ENCODE assay signal across 8 mouse cellular contexts in genomic region chr10:121309801-121310510, GRCm38 (mm10). TPM values are rescaled to one million over a fixed set of nuclear protein-coding genes. Genes with fewer than 3 reads are reported as not detected.
DNase-seq lines count a peak whose midpoint lies in the region; ATAC-seq lines count a peak whose summit lies in the region.

No protein-coding gene starts in this region.

- H3K9me3 ChIP-seq in kidney, embryonic 16.5 days (ENCODE audit: low read length), result no peaks in the 10 kb centered on the region
- no peaks in the 10 kb centered on the region for H3K9me3 ChIP-seq in forebrain, embryonic 16.5 days (ENCODE audit: control insufficient read depth, low read length)
- H3K9me3 ChIP-seq in liver, embryonic 16.5 days (replicated peaks; ENCODE audit: control insufficient read depth, low read length), result no peaks in the 10 kb centered on the region

- H3K9ac ChIP-seq in kidney, embryonic 16.5 days (replicated peaks; ENCODE audit: low read length), result peak overlapping the region; percentile 54
- peak overlapping the region; percentile 69 for H3K9ac ChIP-seq in forebrain, embryonic 16.5 days (replicated peaks; ENCODE audit: low read depth, low read length)
- H3K9ac ChIP-seq in liver, embryonic 16.5 days (ENCODE audit: low read depth, low read length), result no peak overlapping the region

- H3K4me2 ChIP-seq in kidney, embryonic 16.5 days (replicated peaks; ENCODE audit: low read depth, low read length), result peak overlapping the region; percentile 98
- peak overlapping the region; percentile 79 for H3K4me2 ChIP-seq in forebrain, embryonic 16.5 days (ENCODE audit: low read length)
- peak overlapping the region; percentile 70 for H3K4me2 ChIP-seq in liver, embryonic 16.5 days (ENCODE audit: low read depth, low read length)

- DNase-seq in kidney, adult 8-10 months, result no peak
- no peak for DNase-seq in left cerebral cortex, adult 11 months (ENCODE audit: low spot score)
- DNase-seq in layer of hippocampus, adult 11-12 months (ENCODE audit: low spot score), result no peak
- DNase-seq in layer of hippocampus, postnatal 14 days (ENCODE audit: low spot score in 2 of 2), result no peak

- no peak overlapping the region for H3K27ac ChIP-seq in kidney, embryonic 16.5 days (ENCODE audit: low read length)
- H3K27ac ChIP-seq in brown adipose tissue, adult 24 weeks (replicated peaks; ENCODE audit: low read depth, low read length), result no peak overlapping the region
- H3K27ac ChIP-seq in forebrain, embryonic 16.5 days (ENCODE audit: low read length), result peak overlapping the region; percentile 93
- no peak overlapping the region for H3K27ac ChIP-seq in liver, embryonic 16.5 days (ENCODE audit: low read length)

- H3K36me3 ChIP-seq in kidney, embryonic 16.5 days (ENCODE audit: insufficient read depth, low read length), result no peaks in the 10 kb centered on the region
- H3K36me3 ChIP-seq in forebrain, embryonic 16.5 days (ENCODE audit: control insufficient read depth, insufficient read depth), result no peaks in the 10 kb centered on the region
- H3K36me3 ChIP-seq in liver, embryonic 16.5 days (ENCODE audit: control insufficient read depth, insufficient read depth), result no peaks in the 10 kb centered on the region

- peaks cover 14% of the 10 kb centered on the region for H3K4me1 ChIP-seq in kidney, embryonic 16.5 days (ENCODE audit: insufficient read depth, low read length)
- H3K4me1 ChIP-seq in brown adipose tissue, adult 24 weeks (ENCODE audit: control insufficient read depth, insufficient read depth, insufficient read length, low read length), result peaks cover 3% of the 10 kb centered on the region; the same call in 1 of the 2 replicates
- peaks cover 22% of the 10 kb centered on the region for H3K4me1 ChIP-seq in forebrain, embryonic 16.5 days (replicated peaks; ENCODE audit: control insufficient read depth, insufficient read depth, low read length)
- H3K4me1 ChIP-seq in liver, embryonic 16.5 days (ENCODE audit: control insufficient read depth, low read depth, low read length), result no peaks in the 10 kb centered on the region; the same call in 1 of the 2 replicates

- peak overlapping the region; percentile 63 for H3K4me3 ChIP-seq in kidney, embryonic 16.5 days (ENCODE audit: low read length)
- peak overlapping the region; percentile 66 for H3K4me3 ChIP-seq in brown adipose tissue, adult 24 weeks (ENCODE audit: insufficient read depth, low read depth, low read length)
- H3K4me3 ChIP-seq in forebrain, embryonic 16.5 days (replicated peaks; ENCODE audit: low read length), result peak overlapping the region; percentile 78
- H3K4me3 ChIP-seq in liver, embryonic 16.5 days (ENCODE audit: low read depth, low read length), result peak overlapping the region; percentile 61

- peaks cover 48% of the 10 kb centered on the region for H3K27me3 ChIP-seq in kidney, embryonic 16.5 days (ENCODE audit: insufficient read depth, low read length)
- peaks cover 10% of the 10 kb centered on the region for H3K27me3 ChIP-seq in forebrain, embryonic 16.5 days (replicated peaks; ENCODE audit: control insufficient read depth, insufficient read depth, low read length)
- peaks cover 31% of the 10 kb centered on the region for H3K27me3 ChIP-seq in liver, embryonic 16.5 days (ENCODE audit: control insufficient read depth, insufficient read depth, low read depth, low read length)

- under 1% methylated on average over 32 of the region's 32 CpGs for WGBS in kidney, embryonic 16.5 days
- under 1% methylated on average over 32 of the region's 32 CpGs for WGBS in forebrain, embryonic 16.5 days
- WGBS in liver, embryonic 16.5 days (ENCODE audit: insufficient replicate concordance), result 2% methylated on average over 32 of the region's 32 CpGs

- ATAC-seq in kidney, embryonic 16.5 days (ENCODE audit: low FRiP score, low TSS enrichment), result peak; percentile 8; the same call in 1 of the 2 replicates
- ATAC-seq in forebrain, embryonic 16.5 days, result peak; percentile 22
- no peak; the same call in 1 of the 2 replicates for ATAC-seq in liver, embryonic 16.5 days (ENCODE audit: low read depth)

RNA-seq across cellular contexts. Expression of gene Tbc1d30, which starts 41.1 kb away (rescaled TPM):
- 0.80 and 0.95 TPM in 2 replicates for polyA plus RNA-seq in kidney, embryonic 16.5 days (2015; fragmentation: Nextera tagmentation; extraction: Ambion mirVana)
- 0.24 TPM in 1 of 2 replicates, not detected in the other for polyA plus RNA-seq in brown adipose tissue, adult 24 weeks (2012; ENCODE audit: insufficient read depth, insufficient read length, missing spikeins)
- 11.5 and 12.5 TPM in 2 replicates for polyA plus RNA-seq in forebrain, embryonic 16.5 days (2015; fragmentation: Nextera tagmentation; extraction: Ambion mirVana)
- polyA plus RNA-seq in liver, embryonic 16.5 days (2015; fragmentation: Nextera tagmentation; extraction: Ambion mirVana), result 0.48 and 0.61 TPM in 2 replicates
- total RNA-seq in layer of hippocampus, postnatal 14 days (2021), result 10 to 100 TPM; 34.9 to 36.9 TPM

RNA-seq across cellular contexts. Expression of gene Gns, which starts 54.9 kb away (rescaled TPM):
- polyA plus RNA-seq in kidney, embryonic 16.5 days (2015; fragmentation: Nextera tagmentation; extraction: Ambion mirVana), result 52.4 and 58.5 TPM in 2 replicates
- 66.8 and 68.6 TPM in 2 replicates for polyA plus RNA-seq in brown adipose tissue, adult 24 weeks (2012; ENCODE audit: insufficient read depth, insufficient read length, missing spikeins)
- 35.2 and 35.6 TPM in 2 replicates for polyA plus RNA-seq in forebrain, embryonic 16.5 days (2015; fragmentation: Nextera tagmentation; extraction: Ambion mirVana)
- polyA plus RNA-seq in liver, embryonic 16.5 days (2015; fragmentation: Nextera tagmentation; extraction: Ambion mirVana), result 18.7 and 22.3 TPM in 2 replicates
- total RNA-seq in layer of hippocampus, postnatal 14 days (2021), result 10 to 100 TPM; 74.1 to 79.9 TPM
